Mouse (Mus musculus): ENCODE data around the gene Cel. TPM values are rescaled to one million over a fixed set of nuclear protein-coding genes. Genes with fewer than 3 reads are reported as not detected.

Cel gene
- polyA plus RNA-seq, 1 experiment from 2014 or later = not detected

- WGBS = 77% methylated on average over 2 of the region's 2 CpGs
- no peak overlapping the region for H3K27ac ChIP-seq (ENCODE audit: low read depth, low read length)
- no peak overlapping the region for H3K4me3 ChIP-seq (ENCODE audit: low read length)
- H3K9me3 ChIP-seq (ENCODE audit: control insufficient read depth, low read length) = no peaks in the 10 kb centered on the region
- no peak overlapping the region for H3K4me2 ChIP-seq (replicated peaks; ENCODE audit: low read depth, low read length)
- H3K4me1 ChIP-seq (ENCODE audit: control insufficient read depth, insufficient read depth, low read length) = no peaks in the 10 kb centered on the region
- no peak for ATAC-seq (ENCODE audit: low FRiP score, low TSS enrichment)
- H3K27me3 ChIP-seq (ENCODE audit: control insufficient read depth, insufficient read depth, low read length) = no peaks in the 10 kb centered on the region
- H3K36me3 ChIP-seq (ENCODE audit: control insufficient read depth, insufficient read depth, low read length) = no peaks in the 10 kb centered on the region
- H3K9ac ChIP-seq (ENCODE audit: low read depth, low read length) = no peak overlapping the region
Observed at GRCm38 (mm10) chr2:28591479-28591878, 28.3 kb upstream of the Cel start.

- no peaks in the 10 kb centered on the region for H3K27me3 ChIP-seq (ENCODE audit: control insufficient read depth, insufficient read depth, low read length)
- H3K4me3 ChIP-seq (ENCODE audit: low read length) = no peak overlapping the region
- no peak overlapping the region for H3K27ac ChIP-seq (ENCODE audit: low read depth, low read length)
- WGBS = 41% methylated on average over 1 of the region's 1 CpGs
- no peaks in the 10 kb centered on the region for H3K36me3 ChIP-seq (ENCODE audit: control insufficient read depth, insufficient read depth, low read length)
- peaks cover under 1% of the 10 kb centered on the region; the same call in 1 of the 2 replicates for H3K4me1 ChIP-seq (ENCODE audit: control insufficient read depth, insufficient read depth, low read length)
- no peak overlapping the region for H3K4me2 ChIP-seq (replicated peaks; ENCODE audit: low read depth, low read length)
- H3K9ac ChIP-seq (ENCODE audit: low read depth, low read length) = no peak overlapping the region
- no peak for ATAC-seq (ENCODE audit: low FRiP score, low TSS enrichment)
- no peaks in the 10 kb centered on the region for H3K9me3 ChIP-seq (ENCODE audit: control insufficient read depth, low read length)
Observed at GRCm38 (mm10) chr2:28588574-28588973, 25.4 kb upstream of the Cel start.

- H3K9ac ChIP-seq (ENCODE audit: low read depth, low read length) = no peak overlapping the region
- no peak overlapping the region for H3K4me3 ChIP-seq (ENCODE audit: low read length)
- 45% methylated on average over 2 of the region's 2 CpGs for WGBS
- peaks cover 2% of the 10 kb centered on the region; the same call in 1 of the 2 replicates for H3K36me3 ChIP-seq (ENCODE audit: control insufficient read depth, insufficient read depth, low read length)
- H3K4me2 ChIP-seq (replicated peaks; ENCODE audit: low read depth, low read length) = no peak overlapping the region
- H3K27me3 ChIP-seq (ENCODE audit: control insufficient read depth, insufficient read depth, low read length) = no peaks in the 10 kb centered on the region
- H3K27ac ChIP-seq (ENCODE audit: low read depth, low read length) = no peak overlapping the region
- no peaks in the 10 kb centered on the region for H3K9me3 ChIP-seq (ENCODE audit: control insufficient read depth, low read length)
- H3K4me1 ChIP-seq (ENCODE audit: control insufficient read depth, insufficient read depth, low read length) = peaks cover 5% of the 10 kb centered on the region; the same call in 1 of the 2 replicates
- no peak for ATAC-seq (ENCODE audit: low FRiP score, low TSS enrichment)
Observed at GRCm38 (mm10) chr2:28585730-28586129, 22.5 kb upstream of the Cel start.

GRCm38 (mm10) chr2:28585043-28585571 is 21.9 kb upstream of the Cel start:
- H3K27ac ChIP-seq (ENCODE audit: low read depth, low read length) = no peak overlapping the region
- no peak overlapping the region for H3K4me2 ChIP-seq (replicated peaks; ENCODE audit: low read depth, low read length)
- no peak overlapping the region for H3K9ac ChIP-seq (ENCODE audit: low read depth, low read length)
- H3K9me3 ChIP-seq (ENCODE audit: control insufficient read depth, low read length) = no peaks in the 10 kb centered on the region
- H3K4me3 ChIP-seq (ENCODE audit: low read length) = no peak overlapping the region
- peaks cover 5% of the 10 kb centered on the region; the same call in 1 of the 2 replicates for H3K36me3 ChIP-seq (ENCODE audit: control insufficient read depth, insufficient read depth, low read length)
- H3K4me1 ChIP-seq (ENCODE audit: control insufficient read depth, insufficient read depth, low read length) = peaks cover 5% of the 10 kb centered on the region; the same call in 1 of the 2 replicates
- H3K27me3 ChIP-seq (ENCODE audit: control insufficient read depth, insufficient read depth, low read length) = no peaks in the 10 kb centered on the region
- ATAC-seq (ENCODE audit: low FRiP score, low TSS enrichment) = no peak
- WGBS = 19% methylated on average over 6 of the region's 6 CpGs

GRCm38 (mm10) chr2:28583651-28584050 is 20.4 kb upstream of the Cel start, which contains the start of gene Gtf3c5:
Gene Gtf3c5 (minus strand): TSS chr2:28583751.
- peak within 1 kb of the TSS; percentile 63 for H3K4me3 ChIP-seq (ENCODE audit: low read length)
- 77% methylated on average over 9 of the region's 9 CpGs for WGBS
- no peak for ATAC-seq (ENCODE audit: low FRiP score, low TSS enrichment)

GRCm38 (mm10) chr2:28582647-28583353 is 19.6 kb upstream of the Cel start:
- peak overlapping the region; percentile 67 for H3K4me2 ChIP-seq (replicated peaks; ENCODE audit: low read depth, low read length)

More at GRCm38 (mm10) chr2:28583651-28584050, 20.4 kb upstream of the Cel start, which contains the start of gene Gtf3c5:
- Histone ChIP-seq H3K4me2 (replicated peaks; ENCODE audit: low read depth, low read length) (peak within 1 kb of the TSS; percentile 67), H3K4me1 (ENCODE audit: control insufficient read depth, insufficient read depth, low read length) (peaks cover 5% of the 10 kb centered on the region; the same call in 1 of the 2 replicates), H3K27me3 (ENCODE audit: control insufficient read depth, insufficient read depth, low read length) (no peaks in the 10 kb centered on the region), H3K9me3 (ENCODE audit: control insufficient read depth, low read length) (no peaks in the 10 kb centered on the region), H3K27ac (ENCODE audit: low read depth, low read length) (peak within 1 kb of the TSS; percentile 82), H3K36me3 (ENCODE audit: control insufficient read depth, insufficient read depth, low read length) (peaks cover 15% of the 10 kb centered on the region; the same call in 1 of the 2 replicates), H3K9ac (ENCODE audit: low read depth, low read length) (peak within 1 kb of the TSS; percentile 71)

GRCm38 (mm10) chr2:28578003-28578402 is 14.8 kb upstream of the Cel start:
- Histone ChIP-seq H3K9me3 (ENCODE audit: control insufficient read depth, low read length) (no peaks in the 10 kb centered on the region), H3K27me3 (ENCODE audit: control insufficient read depth, insufficient read depth, low read length) (no peaks in the 10 kb centered on the region), H3K4me2 (replicated peaks; ENCODE audit: low read depth, low read length) (no peak overlapping the region), H3K27ac (ENCODE audit: low read depth, low read length) (no peak overlapping the region), H3K36me3 (ENCODE audit: control insufficient read depth, insufficient read depth, low read length) (peaks cover 60% of the 10 kb centered on the region), H3K4me1 (ENCODE audit: control insufficient read depth, insufficient read depth, low read length) (no peaks in the 10 kb centered on the region), H3K9ac (ENCODE audit: low read depth, low read length) (no peak overlapping the region), H3K4me3 (ENCODE audit: low read length) (no peak overlapping the region)
- 77% methylated on average over 5 of the region's 5 CpGs for WGBS
- ATAC-seq (ENCODE audit: low FRiP score, low TSS enrichment) = no peak

More at GRCm38 (mm10) chr2:28582647-28583353, 19.6 kb upstream of the Cel start:
- Histone ChIP-seq H3K4me1 (ENCODE audit: control insufficient read depth, insufficient read depth, low read length) (peaks cover 5% of the 10 kb centered on the region; the same call in 1 of the 2 replicates), H3K27ac (ENCODE audit: low read depth, low read length) (peak overlapping the region; percentile 82), H3K36me3 (ENCODE audit: control insufficient read depth, insufficient read depth, low read length) (peaks cover 23% of the 10 kb centered on the region), H3K9me3 (ENCODE audit: control insufficient read depth, low read length) (no peaks in the 10 kb centered on the region), H3K4me3 (ENCODE audit: low read length) (peak overlapping the region; percentile 63), H3K27me3 (ENCODE audit: control insufficient read depth, insufficient read depth, low read length) (no peaks in the 10 kb centered on the region), H3K9ac (ENCODE audit: low read depth, low read length) (peak overlapping the region; percentile 71)
- ATAC-seq (ENCODE audit: low FRiP score, low TSS enrichment) = peak; percentile 93
- under 1% methylated on average over 56 of the region's 56 CpGs for WGBS

GRCm38 (mm10) chr2:28576815-28577214 is 13.6 kb upstream of the Cel start:
- peaks cover 72% of the 10 kb centered on the region for H3K36me3 ChIP-seq (ENCODE audit: control insufficient read depth, insufficient read depth, low read length)
- ATAC-seq (ENCODE audit: low FRiP score, low TSS enrichment) = no peak
- 99% methylated on average over 3 of the region's 3 CpGs for WGBS

GRCm38 (mm10) chr2:28575341-28575740 is 12.1 kb upstream of the Cel start:
- Histone ChIP-seq H3K4me1 (ENCODE audit: control insufficient read depth, insufficient read depth, low read length) (no peaks in the 10 kb centered on the region), H3K4me3 (ENCODE audit: low read length) (no peak overlapping the region), H3K27ac (ENCODE audit: low read depth, low read length) (no peak overlapping the region), H3K36me3 (ENCODE audit: control insufficient read depth, insufficient read depth, low read length) (peaks cover 79% of the 10 kb centered on the region), H3K9me3 (ENCODE audit: control insufficient read depth, low read length) (no peaks in the 10 kb centered on the region), H3K9ac (ENCODE audit: low read depth, low read length) (no peak overlapping the region), H3K27me3 (ENCODE audit: control insufficient read depth, insufficient read depth, low read length) (no peaks in the 10 kb centered on the region), H3K4me2 (replicated peaks; ENCODE audit: low read depth, low read length) (no peak overlapping the region)
- no peak for ATAC-seq (ENCODE audit: low FRiP score, low TSS enrichment)
- 83% methylated on average over 4 of the region's 4 CpGs for WGBS

More at GRCm38 (mm10) chr2:28576815-28577214, 13.6 kb upstream of the Cel start:
- Histone ChIP-seq H3K4me3 (ENCODE audit: low read length) (no peak overlapping the region), H3K27me3 (ENCODE audit: control insufficient read depth, insufficient read depth, low read length) (no peaks in the 10 kb centered on the region), H3K4me2 (replicated peaks; ENCODE audit: low read depth, low read length) (no peak overlapping the region), H3K9ac (ENCODE audit: low read depth, low read length) (no peak overlapping the region), H3K9me3 (ENCODE audit: control insufficient read depth, low read length) (no peaks in the 10 kb centered on the region), H3K4me1 (ENCODE audit: control insufficient read depth, insufficient read depth, low read length) (no peaks in the 10 kb centered on the region), H3K27ac (ENCODE audit: low read depth, low read length) (no peak overlapping the region)
